Mouse (Mus musculus) stomach, postnatal 0 days (tissue): ENCODE data around the gene Pspn.

ENCODE experiments used
- CTCF ChIP-seq: IDR thresholded peaks from 2 replicates; pipeline ENCODE4 v1.5.1; 2016; ENCODE audit warnings: antibody characterized with exemption, low read depth, mild to moderate bottlenecking, moderate library complexity
- EP300 ChIP-seq: optimal IDR thresholded peaks from 2 replicates; pipeline ENCODE3; 2016; ENCODE audit warnings: antibody characterized with exemption

DNA sequence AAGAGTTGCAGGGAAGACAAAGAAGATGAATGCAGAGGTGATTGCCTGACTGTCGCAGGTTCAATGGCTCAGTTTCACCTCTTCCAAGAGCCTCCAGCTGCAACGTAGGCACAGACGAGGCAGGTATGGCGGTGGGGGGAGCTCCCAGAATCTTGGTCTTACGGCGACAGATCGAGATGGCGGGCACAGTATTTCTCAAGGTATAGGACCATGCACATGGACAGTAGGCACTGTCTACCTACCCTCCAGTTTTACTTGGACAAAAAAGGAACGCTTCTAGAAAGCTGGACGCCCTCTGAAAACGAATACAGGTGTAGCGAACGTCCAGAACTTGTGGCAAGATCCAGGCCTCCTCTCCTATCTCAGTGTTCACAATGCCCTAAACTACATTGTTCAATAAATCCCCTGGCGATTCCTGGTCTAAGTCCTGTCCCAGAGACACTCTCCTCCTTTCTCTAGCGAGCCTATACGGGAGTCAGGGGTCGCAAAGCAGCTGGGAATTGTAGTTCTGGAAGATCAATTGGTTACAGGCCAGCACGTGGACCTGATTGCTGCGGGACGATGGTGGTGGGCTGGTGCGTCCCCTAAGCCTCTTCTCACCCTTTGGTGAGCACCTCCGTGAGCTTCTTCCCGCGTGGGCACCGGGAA, 10.2 kb downstream of the Pspn start:
- TF ChIP-seq EP300 = no peak
- TF ChIP-seq CTCF = no peak; the same call in none of the 2 replicates
